Mouse (Mus musculus) olfactory bulb, adult 2 months (tissue): ENCODE measurements at regions not wholly inside any gene's neighbourhood (a gene's known extent, or its start where the extent isn't known, plus 50 kb on each side); places are given as distances from the start of the nearest gene placed in this dataset.

Experiments
- CTCF ChIP-seq: fragments of 200-500 bp; IDR thresholded peaks from 2 replicates; pipeline ENCODE4 v1.5.1; 2012; ENCODE audit warnings: low read depth, mild to moderate bottlenecking, low read length, moderate library complexity; ENCODE audit not compliant: insufficient read depth
- POLR2A ChIP-seq: fragments of 200-500 bp; IDR thresholded peaks from 2 replicates; pipeline ENCODE4 v1.6.1; 2012; ENCODE audit warnings: mild to moderate bottlenecking, low read depth, low read length, moderate library complexity; ENCODE audit not compliant: insufficient read depth

- TF ChIP-seq POLR2A (no peak), CTCF (no peak)
These were observed 70.2 kb downstream of the 1700129C05Rik start for GRCm38 (mm10) chr14:59072323-59073039.
